In the genomic region with DNA sequence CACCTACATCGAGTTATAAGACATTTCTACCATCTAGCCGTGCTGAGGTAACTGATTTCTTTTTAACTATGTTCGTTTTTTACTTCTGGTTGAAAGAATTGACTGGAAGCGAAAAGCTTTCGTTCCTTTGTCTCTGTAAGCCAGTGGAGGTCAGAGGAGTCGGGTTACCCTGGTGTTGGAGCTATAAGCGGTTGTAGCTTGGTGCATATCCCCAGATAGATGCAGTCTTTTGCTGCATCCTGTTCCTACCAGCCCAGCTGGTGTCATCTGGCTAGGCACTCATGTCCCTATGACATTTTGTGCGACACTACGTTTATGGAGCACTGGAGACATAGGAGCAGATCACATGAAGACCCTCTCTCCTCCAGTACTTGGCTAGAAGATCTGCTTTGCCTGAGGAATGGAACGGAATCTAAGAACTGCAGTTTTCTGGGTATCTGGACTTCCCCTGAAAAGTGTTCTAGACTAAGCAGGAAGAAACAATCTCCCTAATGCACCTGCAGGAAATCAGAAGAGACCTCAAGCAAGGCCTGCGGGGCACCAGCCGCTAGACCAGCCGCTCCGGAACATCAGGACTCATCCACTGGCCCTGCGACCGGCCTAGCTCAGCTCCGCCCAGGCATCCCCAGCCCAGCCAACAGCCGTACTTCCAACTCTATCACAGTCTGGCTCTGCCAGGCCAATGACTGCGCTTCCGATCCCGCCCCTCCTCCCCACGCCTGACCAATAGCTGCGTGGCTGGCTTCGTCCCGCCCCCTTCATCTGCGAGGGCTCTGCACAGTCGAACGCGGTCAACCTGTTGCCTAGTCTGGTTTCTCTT, we compare ENCODE assay signal across 8 mouse cellular contexts. TPM values are rescaled to one million over a fixed set of nuclear protein-coding genes. Genes with fewer than 3 reads are reported as not detected.
DNase-seq lines count a peak whose midpoint lies in the region; ATAC-seq and TF ChIP-seq lines count a peak whose summit lies in the region.

A gene (plus strand): TSS at position 757 of the 820 bp plus-strand sequence.

- WGBS in hindbrain, postnatal 0 days = 7% methylated on average over 29 of the region's 29 CpGs

- H3K27me3 ChIP-seq in hindbrain, postnatal 0 days (ENCODE audit: insufficient read depth, low read length) = no peaks in the 10 kb centered on the region

- peak within 1 kb of the TSS; percentile 95 for H3K4me2 ChIP-seq in hindbrain, postnatal 0 days (ENCODE audit: low read depth, low read length)

- H3K9ac ChIP-seq in hindbrain, postnatal 0 days (replicated peaks; ENCODE audit: low read length) = peak within 1 kb of the TSS; percentile 57

- H3K36me3 ChIP-seq in hindbrain, postnatal 0 days (ENCODE audit: insufficient read depth, low read length) = no peaks in the 10 kb centered on the region

- H3K27ac ChIP-seq in gastrocnemius, adult 2 months = peak within 1 kb of the TSS; percentile 97
- peak within 1 kb of the TSS; percentile 60; the same call in 1 of the 2 replicates for H3K27ac ChIP-seq in hindbrain, postnatal 0 days
- H3K27ac ChIP-seq in left cerebral cortex, adult 2 months = peak within 1 kb of the TSS; percentile 81

- intact Hi-C loops in gastrocnemius, adult 2 months (cut with DNase I) = no loop called here
- intact Hi-C loops in left cerebral cortex, adult 2 months (cut with DNase I) = loop anchor here (1.0 to 2.0 kb wide), 2 partner anchors 23 to 29 kb away; a partner anchor contains a TSS

- H3K4me1 ChIP-seq in hindbrain, postnatal 0 days (ENCODE audit: insufficient read depth, low read length) = peaks cover 6% of the 10 kb centered on the region

- H3K9me3 ChIP-seq in hindbrain, postnatal 0 days (ENCODE audit: low read length) = no peaks in the 10 kb centered on the region

- no peak for TF ChIP-seq CTCF in gastrocnemius, adult 2 months (IDR thresholded peaks at IDR 0.05)
- no peak for TF ChIP-seq CTCF in hindbrain, postnatal 0 days (IDR thresholded peaks at IDR 0.05; ENCODE audit: low read depth)
- no peak for TF ChIP-seq CTCF in left cerebral cortex, adult 2 months (IDR thresholded peaks at IDR 0.05)

- peak; percentile 98 for DNase-seq in ZHBTc4 (ENCODE audit: low read depth, low spot score)
- DNase-seq in gastrocnemius, adult 2 months = peak; percentile 98
- peak; percentile 96 for DNase-seq in hindbrain, postnatal 0 days (ENCODE audit: low spot score)
- DNase-seq in left cerebral cortex, adult 2 months (ENCODE audit: extremely low spot score in 1 of 2, low spot score in 2 of 2) = peak; percentile 88 to 91
- DNase-seq in right cerebral cortex, adult 2 months (ENCODE audit: low spot score in 2 of 2) = peak; percentile 91 to 93
- DNase-seq in urinary bladder, postnatal 14 days (ENCODE audit: low spot score) = peak; percentile 97

- ATAC-seq in common myeloid progenitor, adult 5-6 weeks (replicated peaks; ENCODE audit: low read depth, poor library complexity, severe bottlenecking) = peak; percentile 97
- peak; percentile 100 for ATAC-seq in hindbrain, postnatal 0 days
- peak; percentile 99 for ATAC-seq in megakaryocyte, adult 5-6 weeks (ENCODE audit: poor library complexity, severe bottlenecking)

- H3K4me3 ChIP-seq in gastrocnemius, adult 2 months = peak within 1 kb of the TSS; percentile 82
- H3K4me3 ChIP-seq in hindbrain, postnatal 0 days (ENCODE audit: low read length) = peak within 1 kb of the TSS; percentile 48
- peak within 1 kb of the TSS; percentile 54 for H3K4me3 ChIP-seq in left cerebral cortex, adult 2 months

RNA-seq across cellular contexts. Expression of the gene that starts here (rescaled TPM):
- total RNA-seq in common myeloid progenitor, adult 5-6 weeks (2017) = 15.8 and 16.5 TPM in 2 replicates
- 10 to 100 TPM; 40.0 to 56.9 TPM for total RNA-seq in gastrocnemius, adult 2 months (2021)
- total RNA-seq in hindbrain, postnatal 0 days (2014; rRNA removed) = 11.3 and 17.4 TPM in 2 replicates
- polyA plus RNA-seq in hindbrain, postnatal 0 days (2015; fragmentation: Nextera tagmentation; extraction: Ambion mirVana) = 6.1 and 6.7 TPM in 2 replicates
- total RNA-seq in left cerebral cortex, adult 2 months (2021) = 1 to 10 TPM; 6.7 to 6.9 TPM
- 17.3 and 20.8 TPM in 2 replicates for total RNA-seq in megakaryocyte, adult 5-6 weeks (2015)
- 14.4 and 14.8 TPM in 2 replicates for total RNA-seq in megakaryocyte, adult 5-6 weeks (2017)

Comparison
In these comparisons a context has a peak if more than half of its experiments do, and no peak if none do; other contexts are left out.
1. Peak in every context shown above with its lines: DNase-seq, ATAC-seq, H3K4me3 ChIP-seq and H3K27ac ChIP-seq.